18 mouse cellular contexts compared by ENCODE assay signal in genomic region chr6:134558546-134559129, GRCm38 (mm10). TPM values are rescaled to one million over a fixed set of nuclear protein-coding genes. Genes with fewer than 3 reads are reported as not detected.
A peak's percentile ranks its signal among the peaks of the same experiment; 100 is the strongest.
DNase-seq lines count a peak whose midpoint lies in the region; ATAC-seq and TF ChIP-seq lines count a peak whose summit lies in the region.
"Had no signal": no experiment of that assay in that cellular context is flagged by ENCODE, and none has a peak within 500 bp of the region (broad histone marks: within the 10 kb centered on the region; RNA-seq: fewer than 3 reads in every experiment).

No protein-coding gene starts in this region.

- peak; percentile 20 for DNase-seq in hindbrain, postnatal 0 days (ENCODE audit: low spot score)
- DNase-seq in midbrain, postnatal 0 days (ENCODE audit: low spot score): no peak
- DNase-seq in induced T-regulatory cell, adult 2 months (ENCODE audit: low read depth): peak; percentile 30
- no peak for DNase-seq in Muller cell, postnatal 12 days (ENCODE audit: inconsistent ontology term)
- no peak for DNase-seq in left cerebral cortex, adult 11 months (ENCODE audit: low spot score)
- DNase-seq: adrenal gland, postnatal 36 days; cerebellum, adult 11 months; embryo, embryonic 11 days; gastrocnemius, postnatal 14 days; heart, postnatal 14 days; kidney, adult 18-20 months; layer of hippocampus, adult 9-11 months; lung, postnatal 10 days; right cerebral cortex, adult 18-20 months; thymus, postnatal 14 days had no signal

- TF ChIP-seq CTCF in hindbrain, postnatal 0 days (IDR thresholded peaks at IDR 0.05; ENCODE audit: low read depth): no peak
- TF ChIP-seq CTCF in midbrain, postnatal 0 days (IDR thresholded peaks at IDR 0.05): no peak

- H3K27me3 ChIP-seq in hindbrain, postnatal 0 days (ENCODE audit: insufficient read depth, low read length): no peaks in the 10 kb centered on the region
- H3K27me3 ChIP-seq in hindbrain, embryonic 16.5 days (replicated peaks; ENCODE audit: control insufficient read depth, insufficient read depth, low read length): no peaks in the 10 kb centered on the region
- no peaks in the 10 kb centered on the region for H3K27me3 ChIP-seq in midbrain, embryonic 16.5 days (ENCODE audit: control insufficient read depth, insufficient read depth, low read depth, low read length)
- no peaks in the 10 kb centered on the region for H3K27me3 ChIP-seq in midbrain, postnatal 0 days (ENCODE audit: insufficient read depth, low read length)

- WGBS in hindbrain, postnatal 0 days: 31% methylated on average over 8 of the region's 8 CpGs
- WGBS in hindbrain, embryonic 16.5 days: 44% methylated on average over 8 of the region's 8 CpGs
- 41% methylated on average over 8 of the region's 8 CpGs for WGBS in midbrain, embryonic 16.5 days
- WGBS in midbrain, postnatal 0 days: 31% methylated on average over 8 of the region's 8 CpGs

- no peak overlapping the region for H3K9ac ChIP-seq in hindbrain, postnatal 0 days (replicated peaks; ENCODE audit: low read length)
- H3K9ac ChIP-seq in hindbrain, embryonic 16.5 days (ENCODE audit: low read depth, low read length): no peak overlapping the region
- H3K9ac ChIP-seq in midbrain, embryonic 16.5 days (ENCODE audit: low read depth, low read length): no peak overlapping the region
- H3K9ac ChIP-seq in midbrain, postnatal 0 days (replicated peaks; ENCODE audit: low read length, poor library complexity, severe bottlenecking): no peak overlapping the region

- no peak overlapping the region for H3K4me3 ChIP-seq in hindbrain, postnatal 0 days (ENCODE audit: low read length)
- H3K4me3 ChIP-seq in hindbrain, embryonic 16.5 days (ENCODE audit: low read length): no peak overlapping the region
- no peak overlapping the region for H3K4me3 ChIP-seq in midbrain, embryonic 16.5 days (ENCODE audit: low read depth, low read length)
- no peak overlapping the region for H3K4me3 ChIP-seq in midbrain, postnatal 0 days (ENCODE audit: low read depth, low read length)
- H3K4me3 ChIP-seq: myocyte had no signal

- no peak overlapping the region for H3K4me2 ChIP-seq in hindbrain, postnatal 0 days (ENCODE audit: low read depth, low read length)
- H3K4me2 ChIP-seq in hindbrain, embryonic 16.5 days (ENCODE audit: low read length): no peak overlapping the region; the same call in 1 of the 2 replicates
- H3K4me2 ChIP-seq in midbrain, embryonic 16.5 days (ENCODE audit: low read length): no peak overlapping the region
- H3K4me2 ChIP-seq in midbrain, postnatal 0 days (ENCODE audit: low read depth, low read length, poor library complexity, severe bottlenecking): no peak overlapping the region

- H3K9me3 ChIP-seq in hindbrain, postnatal 0 days (ENCODE audit: low read length): no peaks in the 10 kb centered on the region
- H3K9me3 ChIP-seq in hindbrain, embryonic 16.5 days (ENCODE audit: control insufficient read depth, low read length): no peaks in the 10 kb centered on the region
- no peaks in the 10 kb centered on the region for H3K9me3 ChIP-seq in midbrain, embryonic 16.5 days (replicated peaks; ENCODE audit: control insufficient read depth, low read length, poor library complexity, severe bottlenecking)
- no peaks in the 10 kb centered on the region for H3K9me3 ChIP-seq in midbrain, postnatal 0 days (ENCODE audit: low read length)

- no peak overlapping the region for H3K27ac ChIP-seq in hindbrain, postnatal 0 days
- no peak overlapping the region for H3K27ac ChIP-seq in hindbrain, embryonic 16.5 days (ENCODE audit: low read depth, low read length)
- H3K27ac ChIP-seq in midbrain, embryonic 16.5 days (ENCODE audit: low read length): no peak overlapping the region
- no peak overlapping the region for H3K27ac ChIP-seq in midbrain, postnatal 0 days (ENCODE audit: low read depth, low read length)

- H3K36me3 ChIP-seq in hindbrain, postnatal 0 days (ENCODE audit: insufficient read depth, low read length): no peaks in the 10 kb centered on the region
- H3K36me3 ChIP-seq in hindbrain, embryonic 16.5 days (ENCODE audit: control insufficient read depth, insufficient read depth, low read length): no peaks in the 10 kb centered on the region
- no peaks in the 10 kb centered on the region for H3K36me3 ChIP-seq in midbrain, embryonic 16.5 days (ENCODE audit: control insufficient read depth, insufficient read depth, low read length)
- no peaks in the 10 kb centered on the region for H3K36me3 ChIP-seq in midbrain, postnatal 0 days (ENCODE audit: insufficient read depth, low read length)

- ATAC-seq in hindbrain, postnatal 0 days: peak; percentile 38
- no peak for ATAC-seq in hindbrain, embryonic 16.5 days
- 0 out of 2 replicates have a peak, but pooled peaks have one; percentile 59 for ATAC-seq in midbrain, embryonic 16.5 days
- no peak for ATAC-seq in midbrain, postnatal 0 days (ENCODE audit: low FRiP score)

- no peaks in the 10 kb centered on the region for H3K4me1 ChIP-seq in hindbrain, postnatal 0 days (ENCODE audit: insufficient read depth, low read length)
- H3K4me1 ChIP-seq in hindbrain, embryonic 16.5 days (ENCODE audit: control insufficient read depth, insufficient read depth, low read depth, low read length): peaks cover 7% of the 10 kb centered on the region
- peaks cover 25% of the 10 kb centered on the region for H3K4me1 ChIP-seq in midbrain, embryonic 16.5 days (ENCODE audit: control insufficient read depth, insufficient read depth, low read length)
- H3K4me1 ChIP-seq in midbrain, postnatal 0 days (ENCODE audit: insufficient read depth, low read length): peaks cover 3% of the 10 kb centered on the region; the same call in 1 of the 2 replicates

RNA-seq across cellular contexts. Expression of gene Lrp6, which starts 8.1 kb away (rescaled TPM):
- total RNA-seq in hindbrain, postnatal 0 days (2014; rRNA removed): 23.9 and 26.1 TPM in 2 replicates
- polyA plus RNA-seq in hindbrain, postnatal 0 days (2015; fragmentation: Nextera tagmentation; extraction: Ambion mirVana): 12.1 and 13.0 TPM in 2 replicates
- polyA plus RNA-seq in hindbrain, embryonic 16.5 days (2015; fragmentation: Nextera tagmentation; extraction: Ambion mirVana): 12.6 and 15.4 TPM in 2 replicates
- polyA plus RNA-seq in midbrain, embryonic 16.5 days (2015; fragmentation: Nextera tagmentation; extraction: Ambion mirVana): 14.4 and 16.7 TPM in 2 replicates
- total RNA-seq in midbrain, postnatal 0 days (2014; rRNA removed): 26.3 and 35.5 TPM in 2 replicates
- polyA plus RNA-seq in midbrain, postnatal 0 days (2015; fragmentation: Nextera tagmentation; extraction: Ambion mirVana): 11.1 and 14.7 TPM in 2 replicates

Comparison
In these comparisons a context has a peak if more than half of its experiments do, and no peak if none do; other contexts are left out.
1. ATAC-seq: peak in hindbrain, postnatal 0 days (single experiment) and midbrain, embryonic 16.5 days (single experiment); none in hindbrain, embryonic 16.5 days (single experiment) and midbrain, postnatal 0 days (single experiment).
2. DNase-seq: peak in hindbrain, postnatal 0 days (single experiment) and induced T-regulatory cell, adult 2 months (single experiment); none in midbrain, postnatal 0 days (single experiment), Muller cell, postnatal 12 days (single experiment) and left cerebral cortex, adult 11 months (single experiment).